Mouse (Mus musculus): ENCODE data around the gene Homer2.

DNA sequence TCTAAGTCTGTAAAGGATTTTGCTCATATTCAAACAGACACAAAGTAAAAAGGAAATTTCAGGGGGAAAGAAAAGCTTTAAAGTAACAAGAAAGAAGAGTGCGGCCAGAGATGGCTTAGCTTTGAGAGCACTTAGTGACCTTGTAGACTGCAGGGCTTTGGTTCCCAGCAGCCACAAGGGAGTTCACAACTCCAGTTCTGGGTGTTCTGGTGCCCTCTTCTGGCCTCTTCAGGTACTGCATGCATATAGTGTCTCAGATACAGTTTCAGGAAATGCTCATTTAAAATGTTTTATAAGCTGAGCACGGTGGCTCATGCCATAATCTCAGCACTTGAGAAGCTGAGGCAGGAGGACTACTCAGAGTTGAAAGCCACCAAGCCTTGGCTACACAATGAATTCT is 80.9 kb downstream of the Homer2 start:
- TF ChIP-seq CTCF (conservative IDR thresholded peaks at IDR 0.05; ENCODE audit: low read length) = peak; percentile 69
- TF ChIP-seq NANOG (IDR thresholded peaks at IDR 0.05; ENCODE audit: borderline replicate concordance, low read length) = no peak

Data from E14TG2a.4 (cell line).